Mouse (Mus musculus) liver, embryonic 13.5 days (tissue): Measurements from ENCODE around the gene Mmrn1. TPM values are rescaled to one million over a fixed set of nuclear protein-coding genes. Genes with fewer than 3 reads are reported as not detected.

Experiments
- ATAC-seq: fragments of 200-750 bp; cut with Nextera tagmentation; 2 replicates; pipeline ENCODE4 v1.8.0; 2017; ENCODE audit warnings: low read depth, mild to moderate bottlenecking, moderate number of reproducible peaks, moderate library complexity
- DNase-seq: peaks from one replicate; pipeline ENCODE4 v3.0.0; 2022
- H3K27ac ChIP-seq: fragments of 300-500 bp; sonication (generic); 2 replicates; pipeline ENCODE4 v1.5.1; 2015; ENCODE audit warnings: moderate library complexity, mild to moderate bottlenecking, inconsistent platforms
- H3K27me3 ChIP-seq: fragments of 300-500 bp; sonication (generic); 2 replicates; pipeline ENCODE4 v1.6.1; 2015; ENCODE audit warnings: mild to moderate bottlenecking, inconsistent platforms
- H3K36me3 ChIP-seq: fragments of 300-500 bp; sonication (generic); 2 replicates; pipeline ENCODE4 v1.6.1; 2015; ENCODE audit warnings: mild to moderate bottlenecking, inconsistent platforms
- H3K4me1 ChIP-seq: fragments of 300-500 bp; sonication (generic); replicated peaks from 2 replicates; pipeline ENCODE4 v1.6.1; 2015; ENCODE audit warnings: inconsistent platforms
- H3K4me2 ChIP-seq: fragments of 300-500 bp; sonication (generic); 2 replicates; pipeline ENCODE4 v1.6.1; 2015; ENCODE audit warnings: inconsistent platforms, mild to moderate bottlenecking, moderate library complexity
- H3K4me3 ChIP-seq: fragments of 300-500 bp; sonication (generic); replicated peaks from 2 replicates; pipeline ENCODE4 v1.5.1; 2015; ENCODE audit warnings: mild to moderate bottlenecking, inconsistent platforms
- H3K9ac ChIP-seq: fragments of 300-500 bp; sonication (generic); 2 replicates; pipeline ENCODE4 v1.6.1; 2015; ENCODE audit warnings: mild to moderate bottlenecking, inconsistent platforms
- H3K9me3 ChIP-seq: fragments of 300-500 bp; sonication (generic); replicated peaks from 2 replicates; pipeline ENCODE4 v1.6.1; 2016; ENCODE audit warnings: inconsistent platforms
- WGBS: fragments of 180-500 bp; shearing (Covaris S2); methylation state at CpG from one replicate; pipeline ENCODE4 v1.1.7; 2015; ENCODE audit not compliant: insufficient replicate concordance; 5-methylcytosine and 5-hydroxymethylcytosine counted together
- polyA plus RNA-seq: library from polyadenylated mRNA; unstranded; fragments of >200 nt; fragmentation: Nextera tagmentation; extraction: Ambion mirVana; gene quantifications from 2 replicates; pipeline ENCODE4 v1.2.1, GENCODE M21; 2015

The Mmrn1 gene
- polyA plus RNA-seq, 1 experiment from 2014 or later, result 6.1 TPM

- DNase-seq, result no peak
- Histone ChIP-seq H3K27ac (no peak overlapping the region), H3K9me3 (no peaks in the 10 kb centered on the region), H3K9ac (no peak overlapping the region), H3K36me3 (no peaks in the 10 kb centered on the region), H3K4me2 (no peak overlapping the region), H3K27me3 (no peaks in the 10 kb centered on the region), H3K4me1 (no peaks in the 10 kb centered on the region), H3K4me3 (no peak overlapping the region)
- ATAC-seq, result no peak
- 57% methylated on average over 4 of the region's 4 CpGs for WGBS
Measured at GRCm38 (mm10) chr6:60993386-60994108, 68.8 kb downstream of the Mmrn1 start.

GRCm38 (mm10) chr6:60994114-60994513, 69.3 kb downstream of the Mmrn1 start:
- Histone ChIP-seq H3K9me3 (no peaks in the 10 kb centered on the region), H3K36me3 (no peaks in the 10 kb centered on the region), H3K4me1 (no peaks in the 10 kb centered on the region), H3K9ac (no peak overlapping the region), H3K4me3 (no peak overlapping the region), H3K4me2 (no peak overlapping the region), H3K27ac (no peak overlapping the region), H3K27me3 (no peaks in the 10 kb centered on the region)
- DNase-seq, result no peak
- ATAC-seq, result no peak
- WGBS, result 35% methylated on average over 6 of the region's 6 CpGs

GRCm38 (mm10) chr6:60994521-60994920, 69.7 kb downstream of the Mmrn1 start:
- 43% methylated on average over 10 of the region's 10 CpGs for WGBS
- no peaks in the 10 kb centered on the region for H3K4me1 ChIP-seq
- no peak for ATAC-seq

GRCm38 (mm10) chr6:60995596-60995995, 70.8 kb downstream of the Mmrn1 start:
- 76% methylated on average over 6 of the region's 6 CpGs for WGBS
- no peak overlapping the region for H3K9ac ChIP-seq
- no peaks in the 10 kb centered on the region for H3K9me3 ChIP-seq
- H3K4me1 ChIP-seq, result no peaks in the 10 kb centered on the region
- no peak overlapping the region for H3K4me2 ChIP-seq
- no peak for ATAC-seq
- H3K36me3 ChIP-seq, result no peaks in the 10 kb centered on the region
- no peaks in the 10 kb centered on the region for H3K27me3 ChIP-seq
- no peak overlapping the region for H3K27ac ChIP-seq
- H3K4me3 ChIP-seq, result no peak overlapping the region
- DNase-seq, result no peak

More at GRCm38 (mm10) chr6:60994521-60994920, 69.7 kb downstream of the Mmrn1 start:
- Histone ChIP-seq H3K27ac (no peak overlapping the region), H3K9me3 (no peaks in the 10 kb centered on the region), H3K4me3 (no peak overlapping the region), H3K4me2 (no peak overlapping the region), H3K9ac (no peak overlapping the region), H3K27me3 (no peaks in the 10 kb centered on the region), H3K36me3 (no peaks in the 10 kb centered on the region)
- DNase-seq, result no peak

- WGBS, result 41% methylated on average over 1 of the region's 1 CpGs
- ATAC-seq (no peak), DNase-seq (no peak)
- Histone ChIP-seq H3K4me1 (no peaks in the 10 kb centered on the region), H3K36me3 (no peaks in the 10 kb centered on the region), H3K27ac (no peak overlapping the region), H3K9me3 (no peaks in the 10 kb centered on the region), H3K4me2 (no peak overlapping the region), H3K27me3 (no peaks in the 10 kb centered on the region), H3K9ac (no peak overlapping the region), H3K4me3 (no peak overlapping the region)
Measured at GRCm38 (mm10) chr6:60996328-60996727, 71.6 kb downstream of the Mmrn1 start.

GRCm38 (mm10) chr6:61001003-61001790, 76.4 kb downstream of the Mmrn1 start:
- Histone ChIP-seq H3K4me2 (no peak overlapping the region), H3K27me3 (no peaks in the 10 kb centered on the region), H3K4me3 (no peak overlapping the region), H3K27ac (no peak overlapping the region), H3K4me1 (no peaks in the 10 kb centered on the region), H3K36me3 (no peaks in the 10 kb centered on the region), H3K9me3 (no peaks in the 10 kb centered on the region), H3K9ac (no peak overlapping the region)
- WGBS, result 36% methylated on average over 6 of the region's 6 CpGs
- ATAC-seq (peak; percentile 58), DNase-seq (peak; percentile 13)

GRCm38 (mm10) chr6:61003916-61004765, 79.4 kb downstream of the Mmrn1 start:
- no peak overlapping the region for H3K4me3 ChIP-seq
- H3K4me2 ChIP-seq, result no peak overlapping the region
- ATAC-seq (no peak), DNase-seq (no peak)
- no peaks in the 10 kb centered on the region for H3K36me3 ChIP-seq
- no peaks in the 10 kb centered on the region for H3K4me1 ChIP-seq
- H3K9me3 ChIP-seq, result no peaks in the 10 kb centered on the region
- H3K9ac ChIP-seq, result no peak overlapping the region
- H3K27ac ChIP-seq, result no peak overlapping the region
- 46% methylated on average over 3 of the region's 3 CpGs for WGBS
- no peaks in the 10 kb centered on the region for H3K27me3 ChIP-seq

GRCm38 (mm10) chr6:61013780-61014179, 89.0 kb downstream of the Mmrn1 start:
- Histone ChIP-seq H3K9ac (no peak overlapping the region), H3K4me1 (no peaks in the 10 kb centered on the region), H3K27ac (no peak overlapping the region), H3K4me3 (no peak overlapping the region), H3K27me3 (no peaks in the 10 kb centered on the region), H3K4me2 (no peak overlapping the region), H3K36me3 (no peaks in the 10 kb centered on the region), H3K9me3 (no peaks in the 10 kb centered on the region)
- WGBS, result 73% methylated on average over 5 of the region's 5 CpGs
- ATAC-seq (no peak), DNase-seq (no peak)

GRCm38 (mm10) chr6:61019689-61020088, 94.9 kb downstream of the Mmrn1 start:
- Histone ChIP-seq H3K36me3 (no peaks in the 10 kb centered on the region), H3K27ac (no peak overlapping the region), H3K4me1 (no peaks in the 10 kb centered on the region), H3K9ac (no peak overlapping the region), H3K9me3 (no peaks in the 10 kb centered on the region), H3K27me3 (no peaks in the 10 kb centered on the region), H3K4me3 (no peak overlapping the region), H3K4me2 (no peak overlapping the region)
- DNase-seq (no peak), ATAC-seq (no peak)
- WGBS, result 44% methylated on average over 1 of the region's 1 CpGs

GRCm38 (mm10) chr6:61020995-61021394, 96.2 kb downstream of the Mmrn1 start:
- no peaks in the 10 kb centered on the region for H3K9me3 ChIP-seq
- ATAC-seq, result no peak
- 65% methylated on average over 1 of the region's 1 CpGs for WGBS
- no peak overlapping the region for H3K27ac ChIP-seq
- no peaks in the 10 kb centered on the region for H3K4me1 ChIP-seq
- no peak for DNase-seq
- no peak overlapping the region for H3K9ac ChIP-seq
- no peaks in the 10 kb centered on the region for H3K36me3 ChIP-seq
- no peak overlapping the region for H3K4me2 ChIP-seq
- H3K27me3 ChIP-seq, result no peaks in the 10 kb centered on the region
- H3K4me3 ChIP-seq, result no peak overlapping the region

GRCm38 (mm10) chr6:61033251-61033650, 108.5 kb downstream of the Mmrn1 start:
- H3K9ac ChIP-seq, result no peak overlapping the region
- 44% methylated on average over 1 of the region's 1 CpGs for WGBS
- H3K27me3 ChIP-seq, result no peaks in the 10 kb centered on the region
- ATAC-seq, result no peak
- no peak overlapping the region for H3K27ac ChIP-seq
- H3K4me1 ChIP-seq, result no peaks in the 10 kb centered on the region
- no peak overlapping the region for H3K4me2 ChIP-seq
- no peak overlapping the region for H3K4me3 ChIP-seq
- DNase-seq, result no peak
- H3K9me3 ChIP-seq, result no peaks in the 10 kb centered on the region
- no peaks in the 10 kb centered on the region for H3K36me3 ChIP-seq
